Mouse (Mus musculus): ENCODE results near the gene Emilin2.
A peak's percentile ranks its signal among the peaks of the same experiment; 100 is the strongest.

DNA sequence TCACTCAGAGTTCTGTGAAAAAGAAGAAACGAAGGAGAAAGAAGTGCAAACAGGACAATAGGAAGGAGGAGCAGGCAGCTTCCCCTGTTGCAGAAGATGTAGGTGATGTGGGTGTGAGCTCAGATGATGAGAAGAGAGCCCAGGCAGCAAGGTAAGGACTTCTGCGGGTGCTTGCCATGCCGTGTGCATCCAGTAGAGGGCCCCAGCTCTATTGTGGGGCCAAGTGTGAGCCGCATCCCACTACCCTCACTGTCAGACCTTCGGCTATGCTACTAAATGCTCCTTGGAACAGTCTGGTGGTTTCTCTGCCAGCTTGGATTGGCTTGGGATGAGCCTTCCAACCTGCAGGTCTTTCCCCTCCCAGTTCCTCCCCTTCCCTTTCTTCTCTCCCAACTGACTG lies 86.7 kb downstream of the Emilin2 start:
- TF ChIP-seq POLR2A (IDR thresholded peaks at IDR 0.05; ENCODE audit: low read depth, low read length) (no peak), CTCF (conservative IDR thresholded peaks at IDR 0.05; ENCODE audit: insufficient read depth, insufficient read length, low read depth, low read length) (peak; percentile 56)

Measured in kidney, adult 2 months (tissue).